Mouse (Mus musculus) MN1 (cell line): ENCODE results near the gene Clasp1.

Experiments
- DNase-seq: peaks from one replicate; pipeline ENCODE4 v3.0.0-alpha.2; 2016; ENCODE audit warnings: low spot score

Clasp1 gene

GRCm38 (mm10) chr1:118388757-118389453, at the start of gene Clasp1:
TSS of gene Clasp1 (plus strand) at chr1:118389058.
- DNase-seq = peak; percentile 97

GRCm38 (mm10) chr1:118343649-118344435, 45.0 kb upstream of the Clasp1 start:
- no peak for DNase-seq

- no peak for DNase-seq
Observed at GRCm38 (mm10) chr1:118349922-118350321, 38.9 kb upstream of the Clasp1 start.

- DNase-seq = no peak
Observed at GRCm38 (mm10) chr1:118359071-118359761, 29.6 kb upstream of the Clasp1 start.

- no peak for DNase-seq
Observed at GRCm38 (mm10) chr1:118367970-118368369, 20.9 kb upstream of the Clasp1 start.

- DNase-seq = peak; percentile 16
Observed at GRCm38 (mm10) chr1:118368721-118369461, 20.0 kb upstream of the Clasp1 start.

- DNase-seq = no peak
Observed at GRCm38 (mm10) chr1:118377784-118378183, 11.1 kb upstream of the Clasp1 start.

- no peak for DNase-seq
Observed at GRCm38 (mm10) chr1:118380105-118380786, 8.6 kb upstream of the Clasp1 start.

GRCm38 (mm10) chr1:118388127-118388756, 616 bp upstream of the Clasp1 start:
- DNase-seq = peak; percentile 61

- DNase-seq = peak; percentile 49
Observed at GRCm38 (mm10) chr1:118389454-118390265, 802 bp downstream of the Clasp1 start.

GRCm38 (mm10) chr1:118390266-118390660, 1.4 kb downstream of the Clasp1 start:
- no peak for DNase-seq

GRCm38 (mm10) chr1:118390871-118391387, 2.1 kb downstream of the Clasp1 start:
- DNase-seq = no peak

GRCm38 (mm10) chr1:118392246-118392645, 3.4 kb downstream of the Clasp1 start:
- DNase-seq = no peak

- DNase-seq = no peak
Observed at GRCm38 (mm10) chr1:118393916-118394315, 5.1 kb downstream of the Clasp1 start.

- no peak for DNase-seq
Observed at GRCm38 (mm10) chr1:118397866-118398265, 9.0 kb downstream of the Clasp1 start.

- no peak for DNase-seq
Observed at GRCm38 (mm10) chr1:118398567-118398966, 9.7 kb downstream of the Clasp1 start.

GRCm38 (mm10) chr1:118399625-118400310, 10.9 kb downstream of the Clasp1 start:
- DNase-seq = no peak

- no peak for DNase-seq
Observed at GRCm38 (mm10) chr1:118401991-118402390, 13.1 kb downstream of the Clasp1 start.

GRCm38 (mm10) chr1:118402556-118402955, 13.7 kb downstream of the Clasp1 start:
- no peak for DNase-seq
